Mouse (Mus musculus): ENCODE results near the gene Rln1.

DNA sequence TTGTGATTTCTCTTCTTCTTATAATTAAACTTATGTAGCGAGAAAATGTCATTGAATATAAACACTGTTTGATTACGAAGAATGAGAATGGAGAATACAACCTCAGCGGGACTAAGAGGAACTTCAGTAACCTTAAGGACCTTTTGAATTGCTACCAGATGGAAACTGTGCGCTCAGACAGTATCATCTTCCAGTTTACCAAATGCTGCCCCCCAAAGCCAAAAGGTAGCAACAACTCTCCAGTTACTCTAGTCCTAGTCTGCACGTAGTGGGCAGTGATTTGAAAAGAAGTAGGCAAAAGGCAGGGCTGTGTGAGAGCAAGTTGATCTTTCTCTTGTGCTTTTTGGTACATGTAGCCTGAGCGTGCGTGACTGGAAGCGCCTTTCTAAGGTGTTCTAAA is 46.6 kb downstream of the Rln1 start:
- TF ChIP-seq CTCF (IDR thresholded peaks at IDR 0.05; ENCODE audit: control insufficient read depth, insufficient read depth, low read length) (no peak), POLR2A (IDR thresholded peaks at IDR 0.05; ENCODE audit: borderline replicate concordance, control insufficient read depth, low read depth, low read length) (no peak)

Data from bone marrow, adult 2 months (tissue).